Mouse (Mus musculus) lung, embryonic 16.5 days (tissue): Measurements from ENCODE around the gene Tpgs1. TPM values are rescaled to one million over a fixed set of nuclear protein-coding genes. Genes with fewer than 3 reads are reported as not detected.

Experiments used
- ATAC-seq: fragments of 200-750 bp; cut with Nextera tagmentation; 2 replicates; pipeline ENCODE4 v1.8.0; 2017; ENCODE audit warnings: low read depth, mild to moderate bottlenecking, moderate library complexity
- H3K27ac ChIP-seq: fragments of 300-500 bp; sonication (generic); 2 replicates; pipeline ENCODE4 v1.5.1; 2014; ENCODE audit warnings: mild to moderate bottlenecking, control low read depth, low read length
- H3K27me3 ChIP-seq: fragments of 300-500 bp; sonication (generic); 2 replicates; pipeline ENCODE4 v1.6.1; 2014; ENCODE audit warnings: low read depth, low read length, mixed read lengths; ENCODE audit not compliant: control insufficient read depth, insufficient read depth
- H3K36me3 ChIP-seq: fragments of 300-500 bp; sonication (generic); 2 replicates; pipeline ENCODE4 v1.6.1; 2014; ENCODE audit warnings: low read length; ENCODE audit not compliant: control insufficient read depth, insufficient read depth
- H3K4me1 ChIP-seq: fragments of 300-500 bp; sonication (generic); replicated peaks from 2 replicates; pipeline ENCODE4 v1.6.1; 2014; ENCODE audit warnings: low read length, mixed read lengths; ENCODE audit not compliant: control insufficient read depth, insufficient read depth
- H3K4me2 ChIP-seq: fragments of 300-500 bp; sonication (generic); 2 replicates; pipeline ENCODE4 v1.6.1; 2014; ENCODE audit warnings: low read depth, low read length, control low read depth
- H3K4me3 ChIP-seq: fragments of 300-500 bp; sonication (generic); 2 replicates; pipeline ENCODE4 v1.5.1; 2014; ENCODE audit warnings: mild to moderate bottlenecking, low read length, control low read depth
- H3K9ac ChIP-seq: fragments of 300-500 bp; sonication (generic); 2 replicates; pipeline ENCODE4 v1.6.1; 2014; ENCODE audit warnings: low read length, control low read depth
- H3K9me3 ChIP-seq: fragments of 300-500 bp; sonication (generic); 2 replicates; pipeline ENCODE4 v1.6.1; 2016; ENCODE audit warnings: low read length; ENCODE audit not compliant: control insufficient read depth
- WGBS: fragments of 180-500 bp; shearing (Covaris S2); extraction: QIAGEN DNeasy Blood & Tissue Kit; methylation state at CpG from one replicate; pipeline ENCODE4 v1.1.7; 2014; 5-methylcytosine and 5-hydroxymethylcytosine counted together
- polyA plus RNA-seq: library from polyadenylated mRNA; unstranded; fragments of >200 nt; fragmentation: Nextera tagmentation; extraction: Ambion mirVana; gene quantifications from 2 replicates; pipeline ENCODE4 v1.2.1, GENCODE M21; 2015

The Tpgs1 gene
- polyA plus RNA-seq, 1 experiment from 2014 or later: 58.3 TPM

DNA sequence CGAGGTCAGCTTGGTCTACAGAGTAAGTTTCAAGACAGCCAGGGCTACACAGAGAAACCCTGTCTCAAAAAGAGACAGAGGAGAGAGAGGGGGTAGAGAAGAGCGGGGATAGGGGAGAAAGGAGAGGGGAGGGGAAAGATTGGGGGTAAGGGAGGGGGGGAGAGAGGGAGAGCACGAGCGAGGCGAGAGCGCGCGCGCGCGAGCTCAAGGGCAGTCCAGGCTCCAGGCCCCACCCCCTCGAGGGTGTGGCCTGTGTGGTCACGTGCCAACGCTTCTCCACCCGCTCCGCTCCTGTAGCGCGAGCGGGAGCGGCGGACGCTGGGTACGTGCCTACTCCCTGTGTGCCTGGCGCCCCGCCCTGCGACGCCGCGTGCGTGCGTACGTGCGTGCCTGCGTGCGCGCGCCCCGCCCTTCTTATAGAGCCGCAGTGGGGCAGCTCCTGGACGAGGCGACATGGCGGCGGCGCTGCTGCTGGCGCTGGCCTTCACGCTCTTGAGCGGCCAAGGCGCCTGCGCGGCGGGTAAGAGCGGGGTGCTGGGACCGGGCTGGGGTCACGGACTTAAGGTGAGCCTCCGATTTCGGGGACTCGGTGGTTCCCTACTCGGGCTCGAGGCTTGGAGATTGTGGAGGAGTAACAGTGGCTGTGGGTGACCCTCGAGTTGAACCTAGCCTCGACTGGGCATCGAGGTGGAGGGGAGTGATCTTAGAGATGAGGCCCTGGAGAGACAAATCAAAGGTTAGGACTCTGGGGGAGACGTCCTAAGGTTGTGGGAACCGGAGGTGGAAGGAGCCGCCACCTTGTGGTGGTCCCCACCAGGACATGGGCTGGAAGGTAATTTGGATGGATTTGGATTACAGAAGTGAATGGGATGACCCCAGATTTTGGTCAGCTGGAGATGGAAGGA lies 35.1 kb downstream of the Tpgs1 start, which contains the start of gene Bsg:
Gene Bsg, plus strand, starts transcription at position 427 of the 905 bp plus-strand sequence.
- no peaks in the 10 kb centered on the region for H3K27me3 ChIP-seq
- H3K27ac ChIP-seq: peak within 1 kb of the TSS; percentile 87
- peak within 1 kb of the TSS; percentile 84 for H3K4me3 ChIP-seq
- H3K36me3 ChIP-seq: peaks cover 6% of the 10 kb centered on the region
- WGBS: under 1% methylated on average over 47 of the region's 65 CpGs
- no peaks in the 10 kb centered on the region for H3K9me3 ChIP-seq
- peaks cover 32% of the 10 kb centered on the region for H3K4me1 ChIP-seq
- H3K4me2 ChIP-seq: peak within 1 kb of the TSS; percentile 94
- peak; percentile 94 for ATAC-seq
- H3K9ac ChIP-seq: peak within 1 kb of the TSS; percentile 97

DNA sequence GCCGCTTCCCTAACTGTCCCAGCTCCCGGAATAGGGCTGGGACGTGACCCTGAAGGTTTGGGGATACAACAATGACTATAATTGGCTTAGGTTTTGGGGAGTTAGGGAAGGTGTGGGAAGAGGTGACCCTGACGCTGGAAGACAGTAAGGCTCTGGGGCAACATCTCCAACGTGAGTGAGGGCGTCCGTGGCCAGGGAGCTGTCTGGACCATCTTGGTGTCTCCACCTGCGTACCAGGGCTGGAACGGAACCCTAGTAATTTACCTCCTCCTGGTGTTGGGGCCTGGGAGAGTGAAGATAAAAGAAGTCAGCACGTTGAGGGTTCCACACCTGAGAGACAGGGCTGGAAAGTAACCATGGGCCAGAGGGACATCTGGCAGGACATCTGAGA lies 35.8 kb downstream of the Tpgs1 start:
- H3K9me3 ChIP-seq: no peaks in the 10 kb centered on the region
- peaks cover 12% of the 10 kb centered on the region for H3K36me3 ChIP-seq
- peaks cover 32% of the 10 kb centered on the region for H3K4me1 ChIP-seq
- H3K4me2 ChIP-seq: peak overlapping the region; percentile 94
- peak overlapping the region; percentile 84 for H3K4me3 ChIP-seq
- ATAC-seq: no peak
- H3K27ac ChIP-seq: peak overlapping the region; percentile 87
- 3% methylated on average over 10 of the region's 10 CpGs for WGBS
- H3K27me3 ChIP-seq: no peaks in the 10 kb centered on the region
- H3K9ac ChIP-seq: peak overlapping the region; percentile 97

DNA sequence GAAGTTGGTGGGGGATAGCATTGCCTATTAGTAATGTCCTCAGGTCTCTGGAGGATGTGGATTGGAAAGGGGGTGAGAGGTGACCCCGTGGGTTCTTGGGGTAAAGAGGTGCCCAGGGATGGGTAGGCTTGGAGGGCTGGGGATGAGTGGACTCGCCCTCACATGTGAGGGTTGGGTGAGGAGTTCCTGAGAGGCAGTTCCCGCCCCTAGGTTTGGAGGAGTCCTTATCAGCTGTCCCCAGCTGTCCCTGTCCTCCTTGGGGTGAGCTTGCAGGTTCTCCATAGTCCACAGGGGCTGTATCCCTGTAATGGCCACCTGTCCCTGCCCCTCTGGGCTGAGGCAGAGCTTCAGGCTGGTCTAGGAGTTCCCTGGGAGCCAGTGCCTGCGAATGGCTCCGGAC lies 36.8 kb downstream of the Tpgs1 start:
- WGBS: 69% methylated on average over 5 of the region's 5 CpGs
- Histone ChIP-seq H3K4me2 (peak overlapping the region; percentile 94), H3K4me1 (peaks cover 32% of the 10 kb centered on the region), H3K27me3 (no peaks in the 10 kb centered on the region), H3K36me3 (peaks cover 22% of the 10 kb centered on the region), H3K27ac (no peak overlapping the region; the same call in 1 of the 2 replicates), H3K4me3 (peak overlapping the region; percentile 84), H3K9ac (peak overlapping the region; percentile 97), H3K9me3 (no peaks in the 10 kb centered on the region)
- no peak for ATAC-seq

DNA sequence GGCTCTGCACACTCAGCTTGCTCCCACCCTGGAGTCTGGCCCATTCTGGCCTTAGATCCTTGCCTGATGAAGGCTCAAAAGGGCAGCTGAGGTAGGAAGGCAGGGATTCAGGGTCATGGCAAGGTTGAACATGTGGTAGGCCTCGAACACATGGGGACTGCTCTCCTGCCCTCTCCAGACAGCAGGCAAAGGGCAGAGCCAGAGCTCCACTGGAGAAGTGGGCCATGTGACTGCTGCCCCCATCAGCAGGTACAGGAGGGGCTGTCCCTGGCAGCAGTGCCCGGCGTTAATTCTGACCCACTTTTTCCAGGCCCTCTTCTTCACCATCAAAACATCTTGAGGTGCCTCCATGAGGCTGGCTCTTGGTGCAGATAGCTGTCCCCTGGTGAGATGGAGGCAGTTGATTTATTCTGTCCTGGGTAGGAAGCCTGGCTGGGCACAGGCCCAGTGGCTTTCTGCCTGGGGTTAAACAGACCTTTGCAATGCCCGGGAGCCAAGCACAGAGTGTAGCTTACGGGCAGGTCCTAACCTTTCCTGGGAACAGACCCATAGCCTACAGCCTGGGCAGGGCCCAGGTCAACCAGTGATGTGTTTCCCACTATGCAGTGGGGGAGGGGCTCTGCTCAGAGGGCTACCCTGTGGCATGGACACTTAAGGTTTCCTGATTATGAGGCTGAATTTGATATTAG lies 37.4 kb downstream of the Tpgs1 start:
- Histone ChIP-seq H3K4me3 (peak overlapping the region; percentile 84), H3K27me3 (no peaks in the 10 kb centered on the region), H3K36me3 (peaks cover 28% of the 10 kb centered on the region), H3K4me2 (peak overlapping the region; percentile 94), H3K4me1 (peaks cover 30% of the 10 kb centered on the region), H3K9ac (peak overlapping the region; percentile 97), H3K27ac (no peak overlapping the region), H3K9me3 (no peaks in the 10 kb centered on the region)
- ATAC-seq: no peak
- WGBS: 79% methylated on average over 5 of the region's 5 CpGs

- H3K36me3 ChIP-seq: peaks cover 33% of the 10 kb centered on the region
Observed at GRCm38 (mm10) chr10:79707162-79707561, 38.0 kb downstream of the Tpgs1 start.

DNA sequence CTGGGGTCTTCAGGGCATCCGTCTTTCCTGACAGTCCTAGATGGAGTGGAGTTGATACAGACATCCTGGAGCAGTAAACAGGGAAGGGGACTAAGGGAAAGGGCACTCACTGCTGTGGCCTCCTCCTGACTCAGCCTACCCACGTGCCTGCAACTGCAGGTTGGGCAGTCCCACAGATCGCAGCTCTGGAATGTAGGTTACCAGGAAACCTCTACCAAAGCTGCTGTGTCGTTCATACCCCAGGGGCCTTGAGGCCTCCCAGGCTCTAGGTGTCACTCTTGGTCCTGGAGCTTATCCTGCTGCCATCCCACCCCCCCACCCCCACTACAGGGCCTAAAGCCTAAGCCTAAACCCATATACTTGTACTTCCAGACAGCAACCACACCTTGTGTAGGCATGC lies 38.6 kb downstream of the Tpgs1 start:
- Histone ChIP-seq H3K9ac (no peak overlapping the region), H3K36me3 (peaks cover 33% of the 10 kb centered on the region), H3K4me3 (no peak overlapping the region)

More at GRCm38 (mm10) chr10:79707162-79707561, 38.0 kb downstream of the Tpgs1 start:
- no peak overlapping the region for H3K27ac ChIP-seq
- no peak for ATAC-seq
- H3K9me3 ChIP-seq: no peaks in the 10 kb centered on the region
- peak overlapping the region; percentile 1; the same call in 1 of the 2 replicates for H3K4me2 ChIP-seq
- no peak overlapping the region for H3K9ac ChIP-seq
- peak overlapping the region; percentile 84; the same call in 1 of the 2 replicates for H3K4me3 ChIP-seq
- no peaks in the 10 kb centered on the region for H3K27me3 ChIP-seq
- peaks cover 30% of the 10 kb centered on the region for H3K4me1 ChIP-seq
- WGBS: 61% methylated on average over 1 of the region's 1 CpGs

GRCm38 (mm10) chr10:79708668-79709067 lies 39.5 kb downstream of the Tpgs1 start:
- H3K9me3 ChIP-seq: no peaks in the 10 kb centered on the region
- H3K9ac ChIP-seq: no peak overlapping the region
- H3K36me3 ChIP-seq: peaks cover 33% of the 10 kb centered on the region
- H3K4me3 ChIP-seq: no peak overlapping the region
- no peak for ATAC-seq
- H3K27me3 ChIP-seq: no peaks in the 10 kb centered on the region
- H3K4me1 ChIP-seq: peaks cover 30% of the 10 kb centered on the region
- H3K27ac ChIP-seq: no peak overlapping the region
- no peak overlapping the region for H3K4me2 ChIP-seq
- 74% methylated on average over 21 of the region's 21 CpGs for WGBS

More for the DNA sequence above, 38.6 kb downstream of the Tpgs1 start:
- no peak overlapping the region for H3K4me2 ChIP-seq
- H3K27ac ChIP-seq: no peak overlapping the region
- H3K27me3 ChIP-seq: no peaks in the 10 kb centered on the region
- peaks cover 30% of the 10 kb centered on the region for H3K4me1 ChIP-seq
- 66% methylated on average over 4 of the region's 4 CpGs for WGBS
- ATAC-seq: no peak
- H3K9me3 ChIP-seq: no peaks in the 10 kb centered on the region

DNA sequence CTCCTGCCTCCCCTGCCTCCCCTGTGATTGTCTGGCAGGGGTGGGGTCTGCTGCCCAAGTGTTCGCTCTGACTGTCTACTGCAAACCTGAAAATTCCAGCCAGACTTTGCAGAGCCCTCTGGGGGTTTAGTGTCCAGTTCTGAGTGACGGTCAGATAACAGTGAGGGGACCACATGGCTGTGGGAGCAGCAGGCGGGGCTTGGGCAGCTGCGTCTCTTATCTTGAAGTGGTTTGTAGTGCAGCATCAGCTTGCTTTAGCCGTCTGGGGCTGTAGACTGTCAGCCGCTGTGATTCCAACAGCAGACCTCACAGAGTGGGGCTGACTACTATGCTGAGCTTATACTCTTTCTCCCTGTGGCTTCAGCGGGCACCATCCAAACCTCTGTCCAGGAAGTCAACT lies 40.1 kb downstream of the Tpgs1 start:
- no peak for ATAC-seq
- H3K9ac ChIP-seq: 0 out of 2 replicates have a peak overlapping the region, but pooled peaks have one; percentile 15
- peaks cover 33% of the 10 kb centered on the region for H3K36me3 ChIP-seq
- H3K27ac ChIP-seq: no peak overlapping the region
- H3K4me1 ChIP-seq: peaks cover 30% of the 10 kb centered on the region
- H3K27me3 ChIP-seq: no peaks in the 10 kb centered on the region
- WGBS: 47% methylated on average over 7 of the region's 7 CpGs
- no peaks in the 10 kb centered on the region for H3K9me3 ChIP-seq
- no peak overlapping the region for H3K4me2 ChIP-seq
- H3K4me3 ChIP-seq: no peak overlapping the region

DNA sequence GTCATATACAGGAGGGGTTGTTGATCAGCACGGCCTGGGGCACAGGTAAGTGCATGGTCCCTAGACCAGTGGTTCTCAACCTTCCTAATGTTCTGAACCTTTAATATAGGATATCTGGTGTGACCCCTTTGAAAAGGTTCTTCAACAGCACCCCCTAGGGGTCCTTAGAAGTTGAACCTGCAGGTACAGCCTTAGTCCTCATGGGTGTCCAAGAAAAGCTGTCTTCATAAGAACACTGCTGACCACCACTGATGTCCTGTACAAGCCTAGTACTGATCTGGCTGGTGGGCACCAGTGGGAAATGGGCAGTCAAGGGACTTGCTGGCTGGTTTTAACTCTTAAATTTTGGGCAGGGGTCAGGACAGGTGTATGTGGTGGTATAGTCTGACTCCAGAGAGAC lies 42.9 kb downstream of the Tpgs1 start:
- Histone ChIP-seq H3K27me3 (peaks cover 23% of the 10 kb centered on the region), H3K9ac (no peak overlapping the region), H3K4me1 (peaks cover 14% of the 10 kb centered on the region), H3K27ac (no peak overlapping the region), H3K9me3 (no peaks in the 10 kb centered on the region), H3K4me2 (no peak overlapping the region), H3K4me3 (no peak overlapping the region), H3K36me3 (peaks cover 33% of the 10 kb centered on the region)
- ATAC-seq: peak; percentile 2; the same call in 1 of the 2 replicates
- WGBS: 50% methylated on average over 1 of the region's 1 CpGs
